Mouse (Mus musculus): Measurements from ENCODE around the gene Gm7138.
"Not testable (repeated sequence)": the region's sequence is repeated elsewhere in the genome, so short reads cannot be mapped to it uniquely, and the experiment has no call there.

The Gm7138 gene

GRCm38 (mm10) chr10:77741924-77742688 is 34.6 kb downstream of the Gm7138 start, which contains the start of gene Gm18596:
TSS of gene Gm18596 (minus strand) at chr10:77742638.
- in situ Hi-C loops (cut with MboI): not testable (repeated sequence)

GRCm38 (mm10) chr10:77738929-77739328 is 37.8 kb downstream of the Gm7138 start:
- in situ Hi-C loops (cut with MboI): no loop called here

GRCm38 (mm10) chr10:77735928-77736327 is 40.8 kb downstream of the Gm7138 start:
- in situ Hi-C loops (cut with MboI): no loop called here

- in situ Hi-C loops (cut with MboI): no loop called here
Measured at GRCm38 (mm10) chr10:77729241-77729640, 47.5 kb downstream of the Gm7138 start.

- in situ Hi-C loops (cut with MboI): no loop called here
Measured at GRCm38 (mm10) chr10:77728280-77728679, 48.5 kb downstream of the Gm7138 start.

Data from mature B cell (primary cell).